Mouse (Mus musculus) ES-E14 (cell line): ENCODE data around the gene Spg11.

Source experiments
- MAFK ChIP-seq: IDR thresholded peaks from 2 replicates; pipeline ENCODE4 v1.6.1; 2014; ENCODE audit warnings: mild to moderate bottlenecking, low read depth, low read length, inconsistent platforms; ENCODE audit not compliant: insufficient read depth
- ZNF384 ChIP-seq: IDR thresholded peaks from 2 replicates; pipeline ENCODE4 v1.6.1; 2012; ENCODE audit warnings: low read depth, low read length, inconsistent platforms

- no peak for TF ChIP-seq MAFK
- TF ChIP-seq ZNF384: no peak
Observed at GRCm38 (mm10) chr2:122164293-122164692, 46.1 kb upstream of the Spg11 start.
